Mouse (Mus musculus): ENCODE results near the gene Nod2. TPM values are rescaled to one million over a fixed set of nuclear protein-coding genes. Genes with fewer than 3 reads are reported as not detected.

The Nod2 gene
- total and polyA plus RNA-seq, 3 experiments, result 0.22 to 0.50 TPM; not detected in 1

DNA sequence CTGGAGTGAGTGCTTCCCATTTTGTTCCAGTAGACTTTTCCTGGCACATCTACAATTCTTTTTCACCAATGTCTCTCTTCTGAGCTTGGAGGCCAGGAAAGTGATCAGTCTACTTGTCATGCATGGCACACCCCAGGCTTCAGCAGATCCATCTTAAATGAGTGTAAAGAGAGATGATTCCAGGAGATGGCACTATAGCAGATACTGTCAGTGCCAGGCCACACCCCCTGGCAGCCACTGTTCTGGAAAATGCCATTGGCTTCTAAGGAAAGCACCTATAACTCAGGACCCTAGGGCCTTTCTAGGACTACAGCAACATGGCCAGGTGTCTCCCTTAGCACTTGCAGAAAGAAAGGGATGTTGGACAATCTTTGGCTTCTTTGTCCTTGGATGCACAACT lies 16.0 kb upstream of the Nod2 start:
- H3K27me3 ChIP-seq (ENCODE audit: control insufficient read depth in 1 of 2, insufficient read depth in 2 of 2, low read length in 2 of 2), result no peaks in the 10 kb centered on the region; a peak in 1 of 4 replicates
- H3K4me3 ChIP-seq (ENCODE audit: control insufficient read depth in 1 of 2, insufficient read depth in 1 of 2, low read depth in 2 of 2, low read length in 2 of 2), result no peak overlapping the region
- TF ChIP-seq ETS1 (IDR thresholded peaks at IDR 0.05; ENCODE audit: low read depth, low read length), result no peak
- TF ChIP-seq MYC (IDR thresholded peaks at IDR 0.05; ENCODE audit: low read depth, low read length), result no peak
- TF ChIP-seq ZC3H11A (IDR thresholded peaks at IDR 0.05; ENCODE audit: low read depth, low read length), result no peak
- TF ChIP-seq SMC3 (IDR thresholded peaks at IDR 0.05; ENCODE audit: low read depth, low read length), result peak; percentile 56
- TF ChIP-seq USF1 (IDR thresholded peaks at IDR 0.05; ENCODE audit: low read depth, low read length), result no peak
- TF ChIP-seq TBP (IDR thresholded peaks at IDR 0.05; ENCODE audit: low read depth, low read length), result no peak
- no peak for TF ChIP-seq HCFC1 (IDR thresholded peaks at IDR 0.05; ENCODE audit: low read depth, low read length)
- TF ChIP-seq JUND (IDR thresholded peaks at IDR 0.05; ENCODE audit: low read depth, low read length), result no peak
- TF ChIP-seq RAD21 (IDR thresholded peaks at IDR 0.05; ENCODE audit: low read depth, low read length), result peak; percentile 27
- peak in 1 of 3 experiments; percentile 43; a peak in 2 of 6 replicates for TF ChIP-seq CTCF (IDR thresholded peaks at IDR 0.05 in 2 of 3, conservative IDR thresholded peaks at IDR 0.05 in 1 of 3; ENCODE audit: control insufficient read depth in 1 of 3, insufficient read depth in 1 of 3, low read depth in 2 of 3, low read length in 3 of 3, poor library complexity in 1 of 3, severe bottlenecking in 1 of 3)
- H3K9ac ChIP-seq (ENCODE audit: control insufficient read depth, low read depth, low read length, poor library complexity, severe bottlenecking), result no peak overlapping the region
- H3K27ac ChIP-seq (ENCODE audit: control insufficient read depth, low read depth, low read length), result no peak overlapping the region
- H3K79me2 ChIP-seq (ENCODE audit: control insufficient read depth, insufficient read depth, low read length, poor library complexity), result peaks cover 8% of the 10 kb centered on the region; the same call in 1 of the 2 replicates
- peak; percentile 32 for DNase-seq (ENCODE audit: low read depth, low spot score)
- no peaks in the 10 kb centered on the region for H3K9me3 ChIP-seq (replicated peaks; ENCODE audit: insufficient read depth, low read length)
- no peaks in the 10 kb centered on the region; a peak in 1 of 4 replicates for H3K36me3 ChIP-seq (ENCODE audit: control insufficient read depth in 1 of 2, insufficient read depth in 2 of 2, low read length in 2 of 2)
- peaks cover 0 to 4% of the 10 kb centered on the region in 2 experiments; a peak in 3 of 4 replicates for H3K4me1 ChIP-seq (ENCODE audit: control insufficient read depth in 1 of 2, insufficient read depth in 2 of 2, low read length in 2 of 2)

DNA sequence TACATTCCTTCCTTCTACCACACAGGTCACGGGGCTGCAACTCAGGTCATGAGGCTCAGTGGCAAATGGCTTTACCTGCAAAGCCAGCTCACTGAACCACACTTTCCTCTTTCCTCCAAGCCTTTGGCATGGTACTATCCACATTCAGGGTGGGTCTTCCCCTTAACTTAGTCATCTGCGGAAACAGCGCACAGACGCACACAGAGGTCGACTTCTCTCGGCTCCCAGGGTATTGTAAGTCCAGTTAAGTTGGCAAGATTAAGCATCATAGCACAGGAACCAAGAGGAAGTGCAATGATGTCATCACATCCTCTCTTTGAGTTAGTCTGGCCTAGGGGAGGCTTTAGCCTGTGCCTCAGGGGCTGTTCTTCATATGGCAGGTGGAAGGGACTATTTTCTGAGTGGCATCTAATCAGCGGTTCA lies 13.8 kb upstream of the Nod2 start:
- no peak for DNase-seq (ENCODE audit: low read depth, low spot score)
- Histone ChIP-seq H3K27ac (ENCODE audit: control insufficient read depth, low read depth, low read length) (no peak overlapping the region), H3K9me3 (replicated peaks; ENCODE audit: insufficient read depth, low read length) (no peaks in the 10 kb centered on the region), H3K4me3 (ENCODE audit: control insufficient read depth in 1 of 2, insufficient read depth in 1 of 2, low read depth in 2 of 2, low read length in 2 of 2) (no peak overlapping the region), H3K36me3 (ENCODE audit: control insufficient read depth in 1 of 2, insufficient read depth in 2 of 2, low read length in 2 of 2) (no peaks in the 10 kb centered on the region), H3K27me3 (ENCODE audit: control insufficient read depth in 1 of 2, insufficient read depth in 2 of 2, low read length in 2 of 2) (no peaks in the 10 kb centered on the region), H3K79me2 (ENCODE audit: control insufficient read depth, insufficient read depth, low read length, poor library complexity) (peaks cover 8% of the 10 kb centered on the region; the same call in 1 of the 2 replicates), H3K4me1 (ENCODE audit: control insufficient read depth in 1 of 2, insufficient read depth in 2 of 2, low read length in 2 of 2) (peaks cover 0 to 12% of the 10 kb centered on the region in 2 experiments), H3K9ac (ENCODE audit: control insufficient read depth, low read depth, low read length, poor library complexity, severe bottlenecking) (no peak overlapping the region)
- TF ChIP-seq NRF1 (IDR thresholded peaks at IDR 0.05; ENCODE audit: insufficient read depth, low read depth, low read length, poor library complexity, severe bottlenecking), result no peak
- TF ChIP-seq E2F4 (IDR thresholded peaks at IDR 0.05; ENCODE audit: borderline replicate concordance, low read depth, low read length), result no peak
- no peak for TF ChIP-seq MYB (IDR thresholded peaks at IDR 0.05; ENCODE audit: low read depth, low read length)
- no peak for TF ChIP-seq RAD21 (IDR thresholded peaks at IDR 0.05; ENCODE audit: low read depth, low read length)
- no peak for TF ChIP-seq UBTF (IDR thresholded peaks at IDR 0.05; ENCODE audit: borderline replicate concordance, insufficient read depth, low read depth, low read length)
- no peak for TF ChIP-seq USF2 (IDR thresholded peaks at IDR 0.05; ENCODE audit: borderline replicate concordance in 1 of 2, insufficient read depth in 1 of 2, low read depth in 1 of 2, low read length in 2 of 2)
- TF ChIP-seq SIN3A (IDR thresholded peaks at IDR 0.05; ENCODE audit: low read length), result no peak
- no peak for TF ChIP-seq POLR2A (IDR thresholded peaks at IDR 0.05; ENCODE audit: control insufficient read depth in 1 of 2, insufficient read depth in 1 of 2, low read depth in 1 of 2, low read length in 2 of 2, poor library complexity in 1 of 2)
- no peak for TF ChIP-seq GABPA (IDR thresholded peaks at IDR 0.05; ENCODE audit: low read depth, low read length)
- no peak for TF ChIP-seq JUND (IDR thresholded peaks at IDR 0.05; ENCODE audit: low read depth, low read length)
- TF ChIP-seq MYC (IDR thresholded peaks at IDR 0.05; ENCODE audit: low read depth, low read length), result no peak
- TF ChIP-seq KAT2A (conservative IDR thresholded peaks at IDR 0.05; ENCODE audit: low read depth, low read length), result no peak
- TF ChIP-seq NELFE (IDR thresholded peaks at IDR 0.05; ENCODE audit: low read depth, low read length), result no peak
- TF ChIP-seq EP300 (IDR thresholded peaks at IDR 0.05; ENCODE audit: low read depth in 1 of 2, low read length in 2 of 2), result no peak
- TF ChIP-seq MXI1 (IDR thresholded peaks at IDR 0.05; ENCODE audit: low read depth, low read length), result no peak
- TF ChIP-seq MAFK (IDR thresholded peaks at IDR 0.05; ENCODE audit: borderline replicate concordance, low read depth, low read length), result no peak
- no peak for TF ChIP-seq SMC3 (IDR thresholded peaks at IDR 0.05; ENCODE audit: low read depth, low read length)
- no peak for TF ChIP-seq TBP (IDR thresholded peaks at IDR 0.05; ENCODE audit: low read depth, low read length)
- TF ChIP-seq ELF1 (IDR thresholded peaks at IDR 0.05; ENCODE audit: low read depth, low read length), result no peak
